Mouse (Mus musculus): Measurements from ENCODE around the gene Nrgn. TPM values are rescaled to one million over a fixed set of nuclear protein-coding genes. Genes with fewer than 3 reads are reported as not detected.

The Nrgn gene
- total RNA-seq (2023; ENCODE audit: inconsistent age), result 3.5 to 5.1 TPM (median 4.3 TPM) in 4 replicates

GRCm38 (mm10) chr9:37552536-37553293 is at the start of gene Nrgn:
Gene Nrgn, minus strand, starts transcription at chr9:37552904.

DNA sequence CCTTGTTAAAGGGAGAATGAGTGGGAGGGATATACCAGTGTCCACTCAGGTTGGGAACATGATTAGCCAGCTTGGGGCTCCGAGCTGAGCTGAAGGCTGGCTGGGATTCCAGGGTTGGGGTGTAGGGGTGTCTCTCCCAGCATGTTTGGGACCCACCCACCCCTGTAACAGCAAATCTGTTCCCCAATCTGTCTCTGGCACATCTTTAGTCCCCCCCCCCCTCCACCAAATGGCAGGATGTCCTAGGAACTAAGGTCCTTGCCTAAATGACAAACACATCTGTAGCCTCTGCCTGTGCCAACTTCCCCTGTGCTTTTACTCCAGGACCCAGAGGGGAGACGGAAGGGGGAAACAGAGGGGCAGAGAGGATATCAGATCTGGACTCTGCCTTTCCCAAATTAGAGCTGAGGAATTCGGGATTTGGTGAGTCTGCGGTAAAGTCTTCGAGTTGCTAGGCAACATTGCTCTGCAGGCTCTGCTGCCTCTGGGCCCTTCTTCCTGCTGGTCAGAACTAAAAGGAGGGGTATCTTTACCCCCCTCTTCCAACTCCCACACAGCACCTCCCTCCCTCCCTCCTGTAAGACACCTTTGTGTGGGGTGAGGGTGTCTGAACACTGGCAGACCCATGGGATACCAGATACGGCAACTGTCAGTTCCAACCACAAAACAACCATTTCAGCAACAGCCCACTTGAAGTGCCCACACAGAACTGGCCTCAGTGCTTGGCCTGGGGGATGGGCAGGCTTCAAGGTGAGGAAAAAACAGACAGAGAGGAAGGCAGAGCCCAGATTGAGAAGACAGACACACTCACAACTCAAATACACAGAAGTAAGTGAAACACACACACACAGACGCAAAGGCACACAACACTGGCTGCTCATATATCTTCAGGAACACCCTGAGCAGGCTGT is 2.4 kb upstream of the Nrgn start, which contains the start of gene Siae:
TSS of gene Siae (plus strand) at position 861 of the 911 bp plus-strand sequence.

GRCm38 (mm10) chr9:37539170-37540025 is 13.3 kb downstream of the Nrgn start, which contains the start of gene Vsig2:
Gene Vsig2, plus strand, starts transcription at chr9:37539255.

DNA sequence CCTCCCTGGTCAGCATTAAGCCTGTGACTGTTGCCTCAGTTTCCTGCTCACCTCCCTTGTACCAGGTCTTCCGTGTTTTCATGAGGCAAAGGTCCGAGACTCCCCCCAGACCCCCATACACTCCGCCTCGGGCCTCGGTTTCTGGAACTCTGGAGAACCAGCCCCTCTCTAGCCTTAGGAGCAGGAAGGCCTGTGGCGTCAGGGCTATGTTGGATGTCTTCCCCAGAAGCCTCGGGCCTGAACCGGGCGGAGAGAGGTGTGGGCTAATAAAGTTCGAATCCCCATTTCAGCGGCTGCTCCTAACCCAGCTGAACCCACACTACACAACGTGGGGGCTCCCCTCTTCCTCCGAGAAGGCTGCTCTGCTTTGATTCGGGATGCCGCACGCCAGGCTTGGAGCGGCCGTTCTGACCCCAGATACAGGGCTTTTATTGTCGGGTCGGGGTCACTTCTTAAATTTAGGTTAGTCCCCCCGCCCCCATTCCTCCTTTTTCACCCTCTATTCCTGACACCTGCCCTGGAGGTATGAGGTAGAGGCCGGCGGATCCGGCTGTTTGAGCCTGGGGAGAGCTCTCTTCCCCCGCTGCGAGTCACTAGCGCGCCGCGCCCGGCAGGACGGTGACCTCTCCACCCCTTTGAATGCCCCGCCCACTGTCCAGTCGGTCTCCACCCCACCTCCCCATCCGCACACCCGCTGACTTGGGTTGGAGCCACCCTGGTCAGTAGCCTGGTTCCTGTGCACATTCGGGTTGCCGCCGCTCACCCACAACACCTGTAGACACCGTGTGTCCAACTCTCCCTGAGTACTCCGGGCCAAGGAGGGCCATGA is 25.1 kb downstream of the Nrgn start, which contains the start of gene Esam:
TSS of gene Esam (plus strand) at position 683 of the 829 bp plus-strand sequence.

Other genes starting within 250 kb of the Nrgn start
- gene Ccdc15, start 204.5 kb downstream of the Nrgn start, total RNA-seq (2023; ENCODE audit: inconsistent age), result 12.4 to 14.8 TPM (median 13.6 TPM) in 4 replicates
- gene Hepacam, start 185.6 kb downstream of the Nrgn start, total RNA-seq (2023; ENCODE audit: inconsistent age), result not detected in 4 replicates
- gene Robo4, start 151.0 kb downstream of the Nrgn start, total RNA-seq (2023; ENCODE audit: inconsistent age), result not detected in 4 replicates
- gene Robo3, start 119.7 kb downstream of the Nrgn start, total RNA-seq (2023; ENCODE audit: inconsistent age), result not detected in 4 replicates
- gene Msantd2, start 63.6 kb downstream of the Nrgn start, total RNA-seq (2023; ENCODE audit: inconsistent age), result 30.0 to 35.1 TPM (median 32.6 TPM) in 4 replicates
- 0.48 to 0.80 TPM (median 0.72 TPM) in 3 of 4 replicates, not detected in the other for gene Esam, start 24.8 kb downstream of the Nrgn start, total RNA-seq (2023; ENCODE audit: inconsistent age)
- gene Vsig2, start 13.6 kb downstream of the Nrgn start, total RNA-seq (2023; ENCODE audit: inconsistent age), result not detected in 4 replicates
- gene Siae, start 2.8 kb upstream of the Nrgn start, total RNA-seq (2023; ENCODE audit: inconsistent age), result 9.0 to 11.4 TPM (median 9.7 TPM) in 4 replicates
- gene Spa17, start 60.8 kb upstream of the Nrgn start, total RNA-seq (2023; ENCODE audit: inconsistent age), result 1.3 to 3.0 TPM in 2 of 4 replicates, not detected in the others
- gene Tbrg1, start 104.4 kb upstream of the Nrgn start, total RNA-seq (2023; ENCODE audit: inconsistent age), result 55.3 to 60.2 TPM (median 58.4 TPM) in 4 replicates
- not detected in 4 replicates for gene Panx3, start 116.3 kb upstream of the Nrgn start, total RNA-seq (2023; ENCODE audit: inconsistent age)
- gene Olfr160, start 163.3 kb upstream of the Nrgn start, total RNA-seq (2023; ENCODE audit: inconsistent age), result not detected in 4 replicates
- not detected in 4 replicates for gene Olfr874, start 192.2 kb upstream of the Nrgn start, total RNA-seq (2023; ENCODE audit: inconsistent age)
- not detected in 4 replicates for gene Olfr875, start 219.0 kb upstream of the Nrgn start, total RNA-seq (2023; ENCODE audit: inconsistent age)

Measured in B cell, adult (primary cell).